Mouse (Mus musculus) urinary bladder, postnatal 10 days (tissue): Measurements from ENCODE around the gene Dact2.

Source experiments
- DNase-seq: peaks from one replicate; pipeline ENCODE4 v3.0.0; 2022; ENCODE audit warnings: low spot score

Gene Dact2

DNA sequence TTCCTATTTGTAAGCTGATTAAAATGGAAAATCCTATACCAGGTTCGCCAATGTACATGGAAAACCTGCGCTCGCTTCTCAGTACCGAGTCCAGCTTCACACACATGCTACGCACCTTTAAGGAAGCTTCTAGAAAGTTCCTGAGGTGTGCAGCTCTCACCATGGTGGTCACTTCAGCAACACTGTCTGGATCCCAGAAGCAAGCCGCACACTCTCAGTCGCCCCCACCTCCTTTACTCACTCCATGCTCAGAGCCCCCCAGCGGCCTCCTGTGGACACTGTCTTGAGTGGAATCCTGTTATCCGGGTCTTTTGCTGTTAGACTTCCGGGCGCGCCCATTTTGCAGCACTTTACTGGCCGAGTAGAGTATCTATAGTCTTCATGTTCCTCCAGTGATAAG is at the start of gene Dact2:
TSS of gene Dact2 (minus strand) at position 244 of the 400 bp plus-strand sequence.
- no peak for DNase-seq

DNA sequence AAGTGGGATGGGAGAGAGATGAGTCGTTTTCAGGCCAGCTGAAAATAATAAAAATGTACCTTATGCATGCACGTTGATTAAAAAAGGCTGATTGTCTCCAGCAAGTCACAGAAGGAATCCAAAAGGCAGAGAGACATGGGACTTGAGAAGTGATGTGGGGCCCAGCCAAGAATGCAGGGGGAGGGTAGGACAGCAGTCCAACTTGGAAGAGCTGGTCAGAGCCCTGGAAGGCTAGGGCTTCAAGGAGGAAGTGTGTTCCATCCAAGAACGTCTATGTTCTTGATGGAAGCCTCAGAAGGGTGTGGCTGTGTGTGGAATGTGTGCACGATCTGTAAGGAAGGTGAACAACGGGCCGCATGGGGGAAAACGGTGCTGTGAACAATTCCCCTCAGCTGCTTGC is 48.4 kb upstream of the Dact2 start:
- DNase-seq = no peak

DNA sequence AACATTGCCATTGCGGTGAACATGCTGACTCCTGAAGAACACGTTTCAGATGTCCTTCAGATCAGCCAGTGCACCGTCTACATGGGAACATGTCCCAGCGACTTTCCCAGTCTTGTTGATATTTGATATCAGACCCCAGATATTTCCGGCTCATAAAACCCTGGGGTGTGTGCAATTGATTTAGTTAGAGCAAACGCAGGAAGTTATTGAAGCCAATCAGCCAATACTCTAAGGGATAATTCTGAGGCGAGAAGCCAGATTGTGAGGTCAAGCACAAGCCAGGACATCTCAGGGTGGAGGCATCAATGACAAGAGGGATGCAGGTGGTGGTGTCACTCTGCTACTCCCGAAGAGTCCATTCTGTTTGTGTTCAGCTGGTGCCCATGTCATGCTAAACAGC is 46.3 kb upstream of the Dact2 start:
- no peak for DNase-seq

DNA sequence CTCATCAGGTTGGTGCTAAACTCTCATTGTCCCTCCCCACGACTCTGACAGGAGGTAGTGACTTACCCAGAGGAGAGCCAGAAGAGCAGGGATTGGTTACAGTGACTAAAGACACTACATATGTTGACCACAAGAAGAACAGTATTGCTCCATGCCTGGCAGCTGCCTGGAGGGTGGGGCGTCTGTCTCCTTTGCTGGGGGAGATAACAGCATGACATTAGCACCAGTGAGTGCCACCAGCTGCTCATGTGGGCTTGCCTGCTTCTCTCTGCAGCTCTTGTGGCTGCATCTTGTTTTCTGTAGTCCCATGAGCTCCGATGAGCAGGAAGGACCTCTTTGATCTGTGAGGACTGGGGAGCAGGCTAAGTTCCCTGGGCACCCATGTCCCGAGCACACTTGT is 45.5 kb upstream of the Dact2 start:
- no peak for DNase-seq

DNA sequence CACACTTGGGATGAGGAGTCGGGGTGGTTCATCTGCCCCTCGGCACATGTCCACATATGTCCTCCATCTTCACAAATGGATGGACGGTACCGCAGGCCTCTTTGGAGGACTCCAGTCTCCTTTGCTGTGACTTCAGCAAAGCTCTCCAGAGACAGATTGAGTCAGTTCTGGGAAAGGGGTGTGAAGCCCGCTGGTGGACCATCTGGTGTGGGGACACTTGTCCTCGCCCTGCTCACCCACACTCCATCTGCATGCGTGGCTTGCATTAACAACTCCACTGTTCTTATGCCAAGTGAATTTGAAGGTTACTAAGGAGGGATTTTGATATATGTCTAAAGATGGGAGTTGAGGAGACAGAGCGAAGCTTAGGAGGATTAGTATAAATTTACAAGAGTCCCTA is 43.8 kb upstream of the Dact2 start:
- DNase-seq = no peak

DNA sequence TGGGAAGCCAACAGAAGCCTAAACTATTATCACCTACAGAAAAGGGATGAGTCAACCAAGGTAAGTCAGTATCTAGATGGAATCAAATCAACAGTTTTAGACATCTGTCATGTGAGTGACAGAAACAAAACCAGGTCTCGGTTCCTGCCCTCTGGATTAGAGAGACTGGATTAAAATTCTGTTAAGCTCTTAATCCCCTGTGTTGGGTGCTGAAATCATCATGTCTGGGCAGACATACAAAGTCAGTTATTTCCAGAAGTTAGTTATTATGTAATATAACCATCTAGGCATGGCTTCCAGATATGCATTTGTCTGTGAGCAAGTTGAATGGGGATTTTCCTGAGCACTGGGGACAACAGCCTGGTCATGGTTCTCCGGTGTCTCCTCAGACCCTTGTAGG is 42.2 kb upstream of the Dact2 start:
- no peak for DNase-seq

DNA sequence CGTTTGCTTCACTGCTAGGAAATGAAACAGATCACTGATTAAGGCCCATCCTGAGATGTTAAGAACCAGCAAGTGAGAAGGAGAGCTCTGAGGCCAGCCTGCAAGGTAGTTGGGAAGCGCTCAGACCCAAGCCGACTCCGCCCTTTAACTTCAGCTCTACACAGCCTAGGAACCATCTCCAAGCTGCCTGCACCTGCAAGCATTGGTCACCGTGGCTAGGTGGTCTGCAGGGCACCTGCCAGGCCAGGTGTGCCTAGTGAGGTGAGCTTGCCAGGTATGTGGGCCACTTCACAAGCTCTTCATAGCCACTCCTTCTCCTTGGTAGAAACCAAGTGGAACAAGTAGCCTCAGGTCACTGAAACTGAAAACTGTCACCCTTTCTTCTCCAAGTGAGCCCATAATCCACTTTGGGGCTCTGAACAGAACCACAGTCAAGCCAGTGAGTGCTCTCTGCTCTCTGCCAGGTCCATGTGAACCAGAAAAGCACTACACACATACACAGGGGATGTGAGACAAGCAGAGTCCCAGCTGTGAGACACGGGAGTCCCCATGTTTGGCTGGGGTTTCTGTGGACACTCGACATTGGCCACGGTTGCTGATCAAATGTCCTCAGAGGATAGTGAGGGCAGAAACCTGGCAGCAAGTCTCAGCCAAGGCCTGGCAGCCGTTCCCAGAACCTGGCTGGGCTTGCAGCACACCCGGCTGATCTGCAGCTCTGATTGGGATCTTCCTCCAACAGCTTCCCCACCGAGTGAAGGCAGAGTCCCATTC is 40.3 kb upstream of the Dact2 start:
- no peak for DNase-seq

DNA sequence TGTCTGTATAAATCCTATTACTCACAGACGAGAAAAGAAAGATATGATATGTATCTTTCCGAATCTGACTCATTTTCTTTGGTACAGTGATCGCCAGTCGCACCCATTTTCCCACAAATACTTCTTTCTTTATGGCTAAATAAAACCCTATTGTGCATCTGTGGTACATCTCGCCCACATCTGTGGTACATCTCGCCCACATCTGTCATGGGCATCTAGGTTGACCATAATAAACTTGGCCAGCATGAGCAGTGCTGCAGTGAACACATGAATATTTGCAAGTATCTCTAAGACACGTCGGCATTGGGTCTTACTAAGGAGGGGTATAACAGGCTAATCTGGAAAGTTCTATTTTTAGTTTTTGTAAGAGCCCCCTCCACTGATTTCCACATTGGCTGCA is 38.5 kb upstream of the Dact2 start:
- no peak for DNase-seq

DNA sequence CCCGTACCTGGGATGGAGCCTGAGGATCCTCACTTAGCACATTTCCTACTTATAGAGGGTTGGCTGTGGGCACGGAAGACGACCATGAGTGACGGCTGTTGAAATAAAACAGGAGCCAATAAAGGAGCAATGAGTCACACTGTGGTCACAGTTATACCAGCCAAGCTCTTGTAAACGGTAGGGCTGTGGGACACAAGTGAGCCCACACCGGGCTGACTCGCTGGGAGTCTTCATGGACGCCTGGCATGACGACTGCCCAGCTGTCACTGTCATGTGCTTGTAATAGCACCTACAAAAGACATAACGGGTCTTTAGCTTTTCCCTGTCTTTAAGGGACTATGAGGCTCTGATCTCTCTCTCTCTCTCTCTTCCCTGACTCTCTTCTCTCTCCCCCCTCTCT is 35.9 kb upstream of the Dact2 start:
- no peak for DNase-seq

DNA sequence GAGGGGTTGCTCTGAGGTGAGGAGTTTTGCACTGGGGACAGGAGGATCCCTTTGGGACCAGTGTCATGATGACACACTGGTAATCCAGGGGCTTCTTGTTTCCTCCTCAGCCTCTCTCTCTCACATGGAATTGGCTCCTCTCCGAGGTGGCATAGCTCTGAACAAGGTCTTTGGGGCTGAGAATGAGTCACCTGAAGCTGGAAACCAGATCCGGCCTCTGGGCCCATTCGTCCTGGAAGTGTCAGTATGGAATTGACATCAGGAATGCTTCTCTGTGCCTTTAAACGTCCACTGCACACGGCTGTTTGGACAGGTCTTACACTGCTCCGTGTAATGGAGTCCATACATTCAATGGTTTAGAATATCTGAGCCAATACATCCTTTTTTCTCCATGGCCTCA is 33.0 kb upstream of the Dact2 start:
- DNase-seq = no peak

DNA sequence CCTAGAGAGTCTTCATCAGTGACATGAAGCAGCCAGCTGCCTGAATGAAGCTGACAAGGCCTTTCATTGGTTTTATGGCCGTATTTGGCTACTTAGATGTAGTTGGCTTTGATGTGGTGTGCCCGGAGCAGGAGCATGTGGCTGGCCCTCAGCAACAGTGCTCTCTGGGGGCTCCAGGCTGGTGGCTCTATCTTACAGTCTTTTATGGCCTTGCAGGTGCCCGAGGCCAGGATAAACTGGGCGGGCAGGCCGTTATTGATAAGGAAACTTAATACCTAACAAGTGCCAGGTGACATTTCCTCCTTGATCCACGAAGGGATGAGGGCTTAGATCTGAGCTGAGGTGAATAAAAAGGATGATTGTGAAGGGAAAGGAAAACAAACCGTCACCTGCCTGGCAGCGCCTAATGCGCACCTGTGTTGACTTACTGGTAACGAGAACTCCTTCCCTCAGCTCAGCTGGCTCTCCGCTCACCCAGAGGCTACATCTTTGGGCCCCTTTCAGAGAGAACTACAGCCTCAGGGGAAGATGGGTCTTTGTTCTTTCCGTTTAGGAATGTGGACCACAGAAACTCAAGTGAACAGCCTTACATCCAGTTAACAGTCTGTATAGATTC is 30.8 kb upstream of the Dact2 start:
- no peak for DNase-seq

DNA sequence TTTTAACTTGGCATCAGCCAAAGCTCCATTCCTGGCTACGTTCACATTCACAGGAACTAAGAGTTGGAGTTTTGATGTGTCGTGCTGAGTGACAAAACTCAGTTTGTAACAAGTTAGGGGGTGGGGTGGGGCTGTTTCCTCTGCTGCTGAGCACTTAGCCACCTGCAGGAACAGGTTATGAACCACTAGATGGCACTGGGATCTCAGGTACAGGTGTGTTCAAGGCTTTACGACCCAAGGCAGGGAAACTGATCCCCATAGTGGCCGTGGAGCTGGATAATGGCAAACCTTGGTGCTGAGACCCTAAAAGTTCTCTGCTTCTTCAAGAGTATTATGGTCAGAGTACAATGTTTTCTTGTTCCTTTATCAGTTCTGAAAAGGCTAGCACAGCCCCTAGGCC is 29.6 kb upstream of the Dact2 start:
- DNase-seq = no peak

DNA sequence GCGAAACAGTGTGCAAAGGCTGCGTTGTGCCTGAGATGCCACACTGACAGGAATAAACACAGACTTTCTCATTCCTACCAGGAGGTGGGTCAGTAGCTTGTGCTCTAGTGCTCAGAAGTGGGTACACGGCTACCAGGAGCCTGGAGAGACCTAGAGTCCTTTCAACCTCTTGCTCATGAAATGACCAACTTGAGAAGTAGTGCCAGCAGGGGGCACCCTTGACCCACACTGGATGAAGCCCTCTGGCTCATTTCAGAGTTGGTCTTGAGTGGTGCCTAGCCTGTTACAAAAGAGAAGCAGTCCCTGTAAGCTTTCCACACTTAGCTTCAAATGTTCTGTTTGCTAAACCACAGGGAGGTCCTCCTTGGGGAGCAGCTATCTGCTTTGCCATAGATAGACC is 28.5 kb upstream of the Dact2 start:
- DNase-seq = peak; percentile 54

DNA sequence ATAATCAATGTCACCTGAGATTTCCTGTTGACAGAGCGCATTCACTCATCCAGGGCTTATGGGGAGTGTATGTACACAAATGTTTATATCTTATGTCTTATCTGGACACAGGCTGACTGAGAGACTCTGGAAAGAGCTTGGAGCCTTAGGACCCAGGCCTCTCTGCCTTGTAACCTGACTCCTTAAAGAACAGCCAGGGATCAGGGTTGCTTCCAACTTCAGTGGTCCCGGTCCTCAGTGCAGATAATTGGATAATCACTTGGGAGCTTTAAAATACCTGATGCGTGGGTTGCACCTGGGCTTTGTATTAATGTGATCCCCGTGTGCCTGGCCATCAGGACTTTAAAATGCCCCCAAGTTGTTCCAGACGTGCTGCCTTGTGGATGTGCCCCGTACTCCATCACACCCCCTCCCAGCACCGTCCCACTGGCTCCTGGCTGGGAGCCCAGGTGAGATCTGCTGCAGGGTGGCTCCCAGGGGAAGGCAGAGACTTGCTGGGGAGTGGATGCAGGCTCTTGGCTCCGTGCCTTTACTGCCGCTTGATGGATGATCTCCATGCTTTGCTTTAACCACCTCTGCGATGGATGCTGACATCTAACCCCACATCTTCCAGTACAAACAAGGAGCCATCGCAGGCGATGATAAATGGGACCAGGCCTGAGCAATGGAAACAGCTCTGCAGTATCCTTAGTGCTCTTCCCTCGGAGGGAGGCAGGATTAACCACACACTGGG is 26.8 kb upstream of the Dact2 start:
- no peak for DNase-seq

DNA sequence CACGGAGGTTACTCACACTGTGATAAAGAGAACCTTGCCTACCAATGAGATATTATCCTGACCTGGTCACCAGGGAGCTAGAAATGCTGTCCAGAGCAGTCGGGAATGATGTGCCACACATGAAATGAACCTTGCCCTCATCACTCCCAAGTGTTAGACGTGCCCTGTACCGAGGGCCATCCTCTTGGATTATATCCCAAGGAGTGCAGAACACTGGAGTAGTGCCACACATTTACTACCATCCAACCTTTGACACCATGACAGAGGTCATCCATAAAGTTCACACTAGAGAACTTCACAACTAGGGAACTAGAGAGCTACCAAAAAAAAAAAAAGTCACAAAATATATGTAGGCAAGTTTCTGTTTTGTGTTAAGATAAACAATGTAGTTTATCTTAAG is 24.3 kb upstream of the Dact2 start:
- no peak for DNase-seq

DNA sequence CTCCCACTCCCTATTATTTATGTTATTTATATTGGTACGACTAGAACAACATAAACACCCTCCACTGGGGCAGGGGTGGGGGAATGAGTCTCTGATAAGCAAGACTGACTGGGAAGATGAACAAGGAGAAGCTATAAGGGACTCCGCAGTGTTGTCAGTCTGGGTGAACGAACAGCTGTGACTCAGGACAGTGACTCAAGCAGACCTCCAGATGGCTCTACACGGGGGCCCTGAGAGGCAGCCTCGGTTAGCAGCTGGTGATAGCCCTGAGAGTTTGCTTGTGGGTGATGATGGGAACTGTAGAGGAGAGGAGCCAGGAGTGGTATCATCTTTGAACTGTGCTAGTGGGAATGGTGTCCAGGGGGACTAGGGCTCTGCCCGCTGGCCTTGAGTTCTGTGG is 23.5 kb upstream of the Dact2 start:
- no peak for DNase-seq

DNA sequence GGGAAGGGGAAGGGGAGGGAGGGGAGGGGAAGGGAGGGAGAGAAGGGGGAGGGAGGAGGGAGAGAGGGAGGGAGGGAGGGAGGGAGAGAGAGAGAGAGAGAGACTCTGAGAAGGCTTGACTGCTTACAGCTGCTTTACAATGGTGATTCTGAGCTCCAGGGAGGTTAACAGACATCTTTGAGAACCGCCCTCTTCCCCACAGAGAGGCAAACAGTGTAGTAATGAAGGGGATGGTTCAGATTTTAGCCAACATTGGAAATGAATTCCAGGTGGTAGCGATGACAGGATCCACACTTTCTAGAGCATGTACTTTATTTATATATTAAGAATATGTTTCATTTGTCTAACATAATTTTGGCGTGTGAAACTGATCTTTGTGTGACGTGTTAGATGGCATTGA is 22.7 kb upstream of the Dact2 start:
- DNase-seq = no peak

DNA sequence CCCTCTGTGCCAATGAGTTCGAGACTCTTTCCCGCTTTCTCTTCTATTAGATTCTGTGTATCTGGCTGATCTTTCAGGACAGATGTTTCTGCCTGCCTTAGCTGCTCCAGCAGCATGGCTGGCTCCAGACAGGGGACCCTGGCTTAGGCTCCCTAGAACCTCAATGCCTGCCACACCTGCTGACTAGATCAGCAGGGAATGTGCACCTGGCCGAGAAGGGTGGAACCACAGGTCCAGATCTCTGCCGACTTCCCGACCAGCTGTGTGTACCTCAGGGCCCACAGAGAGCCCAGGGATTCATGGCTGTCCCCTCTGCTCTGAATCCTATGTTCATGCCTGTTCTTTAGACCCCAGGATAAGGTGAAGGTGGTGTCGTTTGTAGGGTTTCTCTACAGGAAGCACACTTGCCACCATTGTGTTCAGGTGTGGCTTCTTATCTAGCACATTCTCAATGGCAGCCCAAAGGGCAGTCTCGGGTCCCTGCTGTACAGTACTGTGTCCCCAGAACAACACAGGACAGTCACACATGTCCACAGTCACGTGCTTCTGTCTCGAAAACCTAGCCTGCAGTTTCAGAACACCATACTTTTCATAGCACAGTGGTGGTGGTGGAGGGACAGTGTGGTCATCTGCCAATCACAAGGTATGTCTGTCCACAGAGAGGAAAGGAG is 22.0 kb upstream of the Dact2 start:
- no peak for DNase-seq

DNA sequence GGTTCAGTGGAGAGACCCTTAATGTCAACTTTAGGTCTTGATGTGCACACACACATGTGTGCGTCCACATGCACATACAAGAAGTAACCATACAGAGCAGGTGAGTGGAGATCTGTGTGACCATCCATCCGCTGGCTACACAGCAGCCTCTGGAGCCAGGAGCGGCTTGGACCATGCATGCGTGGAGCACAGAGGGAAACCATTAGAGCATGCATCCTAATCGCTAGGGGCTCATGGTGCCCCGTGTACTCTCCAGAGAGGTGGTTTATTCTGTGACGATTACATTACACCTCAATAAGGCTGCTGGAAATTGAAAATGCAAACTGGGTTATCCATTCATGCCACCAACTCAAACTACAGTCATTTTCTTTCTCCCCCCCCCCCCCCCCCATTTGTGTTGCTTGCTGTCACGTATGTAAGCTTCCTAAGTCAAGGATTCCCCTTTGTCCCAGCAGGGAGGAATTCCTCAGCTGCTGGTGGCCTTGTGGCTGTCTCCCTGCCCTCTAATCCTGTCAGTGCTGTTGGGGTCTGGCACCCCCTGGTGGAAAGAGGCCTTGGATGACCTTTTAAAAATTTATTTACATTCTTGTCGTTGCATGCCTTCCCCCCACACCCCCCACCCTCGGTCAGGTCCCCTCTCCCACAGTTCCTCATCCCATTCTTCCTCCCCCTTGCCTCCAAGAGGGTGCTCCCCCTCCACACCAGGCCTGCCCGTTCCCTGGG is 17.9 kb upstream of the Dact2 start:
- DNase-seq = no peak

DNA sequence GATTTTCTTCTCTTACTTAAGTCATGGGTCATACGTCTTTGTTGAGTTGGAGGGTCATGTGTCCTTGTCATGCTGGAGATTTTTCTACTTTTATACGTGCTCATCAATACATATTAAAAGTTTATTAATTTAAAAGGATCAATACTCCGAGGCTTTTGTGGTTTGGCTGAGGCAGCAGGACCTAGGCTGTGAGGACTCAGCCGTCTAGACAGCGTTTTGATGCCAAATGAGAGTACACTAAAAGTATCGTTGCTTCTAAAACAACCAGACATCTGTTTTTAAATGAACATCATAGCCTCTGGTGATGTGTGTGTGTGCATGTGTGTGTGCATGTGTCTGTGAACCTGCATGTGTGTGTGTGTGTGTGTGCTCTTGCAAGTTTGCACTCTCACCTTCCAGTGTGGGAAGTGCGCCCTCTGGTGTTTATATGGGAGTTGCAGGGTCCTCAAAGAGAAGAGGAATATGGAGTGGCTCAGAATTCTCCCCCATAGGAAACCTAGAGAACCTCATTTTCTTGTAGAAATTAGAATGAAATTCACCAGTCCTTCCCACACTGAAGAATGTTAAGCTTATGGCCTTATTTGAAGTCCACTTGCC is 16.6 kb upstream of the Dact2 start:
- no peak for DNase-seq

DNA sequence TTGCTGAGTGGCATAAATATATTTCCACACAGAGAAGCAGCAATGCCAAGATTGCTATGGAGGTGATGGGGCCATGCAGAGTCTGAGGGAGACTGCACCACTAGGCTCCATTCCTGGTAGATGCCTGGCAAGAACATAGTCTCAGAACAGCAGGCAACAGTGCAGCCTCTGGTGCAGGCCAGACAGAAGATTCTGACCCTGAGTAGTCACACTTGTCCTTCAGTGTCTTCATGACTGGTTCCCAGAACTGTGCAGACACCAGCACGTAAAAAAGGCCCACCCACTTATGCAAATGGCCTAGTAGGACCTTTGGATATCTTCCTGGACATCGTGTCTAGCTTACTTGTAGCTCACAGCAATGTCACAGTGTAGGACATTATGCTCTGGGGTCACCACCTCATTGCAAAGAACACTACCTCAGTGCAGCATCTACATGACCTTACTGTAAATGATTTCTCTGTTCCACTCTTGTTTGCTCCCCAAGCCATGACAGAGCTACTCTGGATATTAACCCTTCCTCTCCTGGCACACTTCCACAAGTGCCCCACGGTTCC is 9.9 kb upstream of the Dact2 start:
- DNase-seq = no peak
